Mouse (Mus musculus) forebrain, embryonic 10.5 days (tissue): ENCODE data around the gene Myo1d. TPM values are rescaled to one million over a fixed set of nuclear protein-coding genes. Genes with fewer than 3 reads are reported as not detected.
A peak's percentile ranks its signal among the peaks of the same experiment; 100 is the strongest.

Experiments used
- DNase-seq: peaks from one replicate; pipeline ENCODE4 v3.0.0-alpha.2; 2017; ENCODE audit warnings: low spot score; ENCODE audit errors: extremely low spot score
- H3K27ac ChIP-seq: fragments of 300-500 bp; sonication (generic); 2 replicates; pipeline ENCODE4 v1.5.1; 2016; ENCODE audit warnings: mild to moderate bottlenecking
- H3K27me3 ChIP-seq: fragments of 300-500 bp; sonication (generic); 2 replicates; pipeline ENCODE4 v1.6.1; 2016; ENCODE audit warnings: mild to moderate bottlenecking; ENCODE audit not compliant: poor library complexity, severe bottlenecking
- H3K36me3 ChIP-seq: fragments of 300-500 bp; sonication (generic); replicated peaks from 2 replicates; pipeline ENCODE4 v1.6.1; 2016; ENCODE audit warnings: mild to moderate bottlenecking, moderate library complexity
- H3K4me1 ChIP-seq: fragments of 300-500 bp; sonication (generic); 2 replicates; pipeline ENCODE4 v1.6.1; 2016
- H3K4me3 ChIP-seq: fragments of 300-500 bp; sonication (generic); 2 replicates; pipeline ENCODE4 v1.5.1; 2016; ENCODE audit warnings: mild to moderate bottlenecking, moderate library complexity
- H3K9me3 ChIP-seq: fragments of 300-500 bp; sonication (generic); 2 replicates; pipeline ENCODE4 v1.6.1; 2016; ENCODE audit warnings: mild to moderate bottlenecking, moderate library complexity
- WGBS: fragments of 180-500 bp; shearing (Covaris S2); methylation state at CpG from one replicate; pipeline ENCODE4 v1.1.7; 2016; 5-methylcytosine and 5-hydroxymethylcytosine counted together
- polyA plus RNA-seq: library from polyadenylated mRNA; unstranded; fragments of >200 nt; fragmentation: Nextera tagmentation; extraction: Ambion mirVana; gene quantifications from 2 replicates; pipeline ENCODE4 v1.2.1, GENCODE M21; 2016

The Myo1d gene
- polyA plus RNA-seq, 1 experiment from 2014 or later, result 2.0 TPM

DNA sequence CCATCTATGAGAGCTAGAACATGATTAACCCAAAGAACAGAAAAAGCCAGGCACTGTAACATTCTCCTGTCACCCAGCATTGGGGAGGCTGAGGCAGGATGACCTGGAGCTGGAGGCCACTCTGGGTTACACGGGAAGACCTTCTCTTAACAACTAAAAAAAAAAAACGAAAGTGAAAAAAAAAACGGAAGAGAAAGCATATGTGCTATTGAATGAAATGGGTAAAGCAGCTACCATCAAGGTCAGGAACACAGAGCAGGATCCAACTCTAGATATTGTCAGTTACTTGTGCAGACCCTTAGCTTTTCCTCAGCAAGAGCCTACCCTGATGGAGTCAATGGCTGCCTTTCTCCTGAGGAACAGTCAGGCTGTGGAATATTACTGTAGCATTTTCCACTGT lies 199.3 kb downstream of the Myo1d start:
- peaks cover 72% of the 10 kb centered on the region for H3K27me3 ChIP-seq
- WGBS, result 90% methylated on average over 3 of the region's 3 CpGs

DNA sequence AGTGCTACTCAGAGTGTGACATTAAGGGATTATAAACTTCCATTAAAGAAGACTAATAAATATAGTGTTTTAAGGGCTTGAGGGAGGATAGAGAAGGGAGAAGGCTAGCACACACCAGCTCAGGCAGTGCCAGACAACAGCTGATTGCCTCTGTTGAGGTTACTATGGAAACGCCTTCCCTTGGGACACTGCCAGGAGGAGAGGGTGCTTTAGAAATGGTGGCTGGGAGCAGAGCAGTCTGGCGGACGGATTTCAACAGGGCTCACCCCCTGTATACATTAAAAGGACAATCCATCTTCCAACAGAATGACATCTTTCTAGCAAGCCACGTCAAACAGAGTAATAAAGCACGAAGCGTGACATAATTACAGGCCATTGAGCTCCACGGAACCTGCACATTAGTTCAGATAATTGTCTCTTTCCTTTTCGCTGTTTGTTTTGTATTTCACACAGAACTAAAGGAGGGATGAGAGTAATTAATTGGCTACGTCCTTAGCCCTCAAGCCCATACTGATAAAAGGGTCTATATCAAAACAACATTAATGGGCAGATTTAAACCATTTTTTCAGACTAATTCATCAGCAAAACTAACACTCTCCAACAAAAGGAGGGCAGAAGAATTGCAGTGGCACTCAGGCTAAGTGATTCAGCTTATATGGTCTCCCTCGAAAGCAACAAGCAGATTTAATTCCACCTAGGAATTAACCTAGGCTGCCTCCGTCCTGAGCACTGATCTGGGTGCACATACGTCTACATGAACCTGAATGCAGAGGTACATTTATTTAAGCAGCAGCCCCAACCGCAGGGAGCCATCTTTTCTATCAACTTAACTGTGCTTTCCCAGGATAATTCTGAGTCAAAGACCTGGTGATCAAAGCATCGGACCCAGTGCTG lies 201.8 kb downstream of the Myo1d start:
- Histone ChIP-seq H3K27ac (peak overlapping the region; percentile 61; the same call in 1 of the 2 replicates), H3K9me3 (no peaks in the 10 kb centered on the region), H3K27me3 (peaks cover 67% of the 10 kb centered on the region), H3K36me3 (no peaks in the 10 kb centered on the region), H3K4me1 (peaks cover 25% of the 10 kb centered on the region), H3K4me3 (peak overlapping the region; percentile 36)
- 23% methylated on average over 14 of the region's 14 CpGs for WGBS
- DNase-seq, result peak; percentile 61

More for the DNA sequence above, 199.3 kb downstream of the Myo1d start:
- DNase-seq, result no peak
- Histone ChIP-seq H3K36me3 (no peaks in the 10 kb centered on the region), H3K4me1 (peaks cover 34% of the 10 kb centered on the region), H3K4me3 (no peak overlapping the region), H3K9me3 (no peaks in the 10 kb centered on the region), H3K27ac (no peak overlapping the region)

DNA sequence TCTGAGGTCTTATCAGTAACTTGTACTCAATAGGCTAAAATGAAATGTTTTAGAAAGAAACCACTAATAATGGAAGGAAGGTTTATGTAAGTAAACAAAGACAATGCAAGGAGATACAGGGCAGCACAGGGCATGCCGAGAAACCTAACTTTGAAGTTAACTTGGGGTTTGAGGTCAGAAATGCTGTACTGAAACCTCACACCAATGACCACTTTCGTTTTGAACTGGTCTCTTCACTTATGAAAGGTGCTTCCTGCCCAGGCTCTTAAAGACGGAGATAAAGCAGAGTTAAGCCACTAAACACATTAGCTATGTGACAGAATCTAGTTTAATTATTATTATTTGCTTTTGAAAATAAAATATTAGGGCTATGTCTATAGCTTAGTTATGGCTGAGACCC lies 204.0 kb downstream of the Myo1d start:
- Histone ChIP-seq H3K9me3 (no peaks in the 10 kb centered on the region), H3K4me3 (no peak overlapping the region), H3K4me1 (peaks cover 19% of the 10 kb centered on the region), H3K27ac (no peak overlapping the region), H3K27me3 (peaks cover 45% of the 10 kb centered on the region), H3K36me3 (no peaks in the 10 kb centered on the region)
- DNase-seq, result no peak
- 81% methylated on average over 3 of the region's 3 CpGs for WGBS

DNA sequence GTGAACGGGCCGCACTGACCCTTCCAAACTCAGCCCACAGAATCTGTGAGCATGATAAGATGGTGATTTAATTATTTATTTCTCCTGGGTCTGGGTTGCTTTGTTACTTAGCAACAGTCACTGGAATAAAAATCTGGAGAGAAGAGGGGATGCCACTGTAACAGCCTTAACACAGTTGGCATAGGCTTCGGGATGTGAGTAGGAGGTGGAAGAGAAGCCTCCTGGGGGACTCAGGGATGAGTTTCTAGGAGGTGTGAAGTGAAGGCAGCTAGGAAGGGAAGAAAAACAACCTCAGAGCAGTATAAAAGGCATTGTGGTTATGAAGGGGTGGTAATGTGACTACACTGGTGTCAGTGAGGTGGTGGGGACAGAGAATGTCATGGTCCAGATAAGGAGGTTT lies 213.5 kb downstream of the Myo1d start:
- no peaks in the 10 kb centered on the region for H3K27me3 ChIP-seq
- no peak overlapping the region for H3K27ac ChIP-seq
- H3K36me3 ChIP-seq, result no peaks in the 10 kb centered on the region
- no peaks in the 10 kb centered on the region for H3K9me3 ChIP-seq
- DNase-seq, result no peak
- H3K4me1 ChIP-seq, result no peaks in the 10 kb centered on the region
- no peak overlapping the region for H3K4me3 ChIP-seq
- 88% methylated on average over 3 of the region's 3 CpGs for WGBS

DNA sequence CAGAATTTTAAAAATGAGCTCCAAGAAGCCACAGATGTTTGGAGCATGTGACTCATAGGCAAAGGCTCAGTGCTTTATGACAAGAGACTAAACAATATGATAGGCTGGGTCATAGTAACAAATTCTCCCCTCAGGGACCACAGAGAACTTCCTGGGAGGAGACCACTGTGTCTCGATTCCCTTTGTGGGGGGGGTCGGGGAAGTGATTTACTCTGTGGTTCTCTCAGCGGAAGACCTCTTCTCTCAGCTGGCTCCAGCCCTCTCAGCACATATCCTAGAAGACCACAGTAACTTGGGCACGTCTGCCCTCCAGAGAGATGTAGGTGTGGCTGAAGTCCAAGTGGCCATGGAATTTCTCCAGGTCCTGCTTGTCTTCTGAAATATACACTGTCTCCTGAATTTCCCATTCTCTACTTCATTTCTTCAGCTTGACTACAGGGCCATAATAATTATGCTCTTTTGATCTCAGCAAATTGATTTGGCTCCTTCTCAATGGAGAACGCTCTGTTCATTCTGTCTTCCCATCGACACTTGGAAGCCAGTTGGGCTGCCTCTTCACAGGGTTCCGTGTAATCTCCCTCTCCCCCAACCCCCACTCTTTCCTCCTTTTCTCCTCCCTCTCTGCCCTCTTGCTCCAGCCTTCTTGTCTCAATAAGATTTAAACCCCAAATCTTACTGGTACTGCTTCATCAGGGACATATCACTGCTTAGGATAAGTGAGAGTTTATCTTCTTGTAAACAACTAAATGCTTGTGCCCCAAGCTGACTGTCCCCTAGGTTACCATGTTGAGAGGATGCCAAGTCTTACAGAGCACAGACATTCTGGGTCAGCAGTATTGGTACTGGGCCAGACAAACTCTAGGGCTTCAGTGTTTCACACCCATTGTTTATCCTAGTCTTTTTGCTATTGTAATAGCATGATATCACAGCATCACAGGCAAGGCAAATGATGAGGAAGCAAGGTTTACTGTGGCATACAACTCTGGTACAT lies 214.6 kb downstream of the Myo1d start:
- Histone ChIP-seq H3K4me1 (no peaks in the 10 kb centered on the region), H3K27ac (no peak overlapping the region), H3K9me3 (no peaks in the 10 kb centered on the region), H3K27me3 (no peaks in the 10 kb centered on the region), H3K36me3 (no peaks in the 10 kb centered on the region), H3K4me3 (no peak overlapping the region)
- 84% methylated on average over 7 of the region's 7 CpGs for WGBS
- no peak for DNase-seq

DNA sequence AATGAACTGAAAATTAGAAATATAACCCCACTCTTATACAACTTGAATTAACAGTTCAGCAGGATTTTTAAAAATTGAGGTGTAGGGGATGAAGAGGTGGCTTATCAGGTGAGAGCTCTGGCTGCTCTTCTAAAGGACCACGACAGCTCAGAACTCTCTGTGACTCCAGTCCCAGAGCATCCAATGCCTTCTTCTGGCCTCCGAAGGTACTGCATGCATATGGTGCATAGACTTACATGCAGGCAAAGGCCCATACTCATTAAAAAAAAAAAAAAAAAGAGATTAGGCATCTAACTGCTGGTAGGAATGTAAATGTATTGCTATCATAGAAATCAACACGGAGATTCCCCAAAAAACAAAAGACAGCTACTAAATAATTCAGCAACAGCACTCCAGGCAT lies 217.3 kb downstream of the Myo1d start:
- no peaks in the 10 kb centered on the region for H3K4me1 ChIP-seq
- no peak for DNase-seq
- H3K4me3 ChIP-seq, result no peak overlapping the region
- no peak overlapping the region for H3K27ac ChIP-seq
- no peaks in the 10 kb centered on the region for H3K9me3 ChIP-seq
- WGBS, result 39% methylated on average over 3 of the region's 3 CpGs
- H3K36me3 ChIP-seq, result no peaks in the 10 kb centered on the region
- no peaks in the 10 kb centered on the region for H3K27me3 ChIP-seq

DNA sequence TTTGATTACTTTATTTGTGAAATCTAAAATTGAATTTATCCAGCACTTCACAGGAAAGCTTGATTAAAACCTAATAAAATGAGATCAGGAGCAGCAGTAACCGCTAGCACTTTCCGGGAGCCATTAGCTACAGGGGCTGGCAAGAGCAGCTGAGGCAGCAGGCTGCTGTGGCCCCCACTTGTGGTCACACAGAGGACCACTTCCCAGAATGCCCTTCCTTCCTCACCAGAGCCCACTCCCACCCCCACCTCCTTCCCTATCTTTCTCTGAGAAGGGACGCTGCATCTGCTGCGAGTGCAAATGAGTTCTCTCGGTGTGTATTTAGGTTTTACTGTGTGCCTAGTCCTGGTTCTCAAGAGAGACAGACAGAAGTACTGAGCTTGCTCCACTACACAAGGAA lies 219.1 kb downstream of the Myo1d start:
- 87% methylated on average over 5 of the region's 5 CpGs for WGBS
- H3K4me1 ChIP-seq, result no peaks in the 10 kb centered on the region
- no peaks in the 10 kb centered on the region for H3K36me3 ChIP-seq
- no peak for DNase-seq
- H3K9me3 ChIP-seq, result no peaks in the 10 kb centered on the region
- H3K27ac ChIP-seq, result no peak overlapping the region
- no peaks in the 10 kb centered on the region for H3K27me3 ChIP-seq
- no peak overlapping the region for H3K4me3 ChIP-seq

DNA sequence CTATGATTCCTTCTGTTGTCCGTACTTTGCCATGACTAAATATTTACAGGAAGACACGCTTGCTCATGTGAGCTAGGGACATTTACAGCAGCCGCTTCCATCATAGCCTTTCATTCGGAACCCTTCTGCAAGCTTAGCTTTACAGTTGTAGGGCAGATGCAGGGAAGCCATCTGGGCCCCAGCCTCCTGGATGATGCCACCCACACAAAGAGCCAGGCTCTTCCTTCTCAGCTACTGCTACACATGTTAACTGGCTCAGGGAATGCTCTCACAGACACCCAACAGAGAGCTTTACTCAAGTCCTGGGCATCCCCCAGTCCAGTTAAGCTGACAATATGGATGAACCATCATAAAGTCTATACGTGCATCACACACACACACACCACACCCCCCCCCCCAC lies 224.4 kb downstream of the Myo1d start:
- no peak overlapping the region for H3K4me3 ChIP-seq
- WGBS, result 92% methylated on average over 5 of the region's 5 CpGs
- H3K36me3 ChIP-seq, result no peaks in the 10 kb centered on the region
- no peaks in the 10 kb centered on the region for H3K9me3 ChIP-seq
- H3K27me3 ChIP-seq, result 0 out of 2 replicates have a peak, but pooled peaks cover 1% of the 10 kb centered on the region
- H3K4me1 ChIP-seq, result peaks cover under 1% of the 10 kb centered on the region; the same call in 1 of the 2 replicates
- no peak for DNase-seq
- no peak overlapping the region for H3K27ac ChIP-seq

DNA sequence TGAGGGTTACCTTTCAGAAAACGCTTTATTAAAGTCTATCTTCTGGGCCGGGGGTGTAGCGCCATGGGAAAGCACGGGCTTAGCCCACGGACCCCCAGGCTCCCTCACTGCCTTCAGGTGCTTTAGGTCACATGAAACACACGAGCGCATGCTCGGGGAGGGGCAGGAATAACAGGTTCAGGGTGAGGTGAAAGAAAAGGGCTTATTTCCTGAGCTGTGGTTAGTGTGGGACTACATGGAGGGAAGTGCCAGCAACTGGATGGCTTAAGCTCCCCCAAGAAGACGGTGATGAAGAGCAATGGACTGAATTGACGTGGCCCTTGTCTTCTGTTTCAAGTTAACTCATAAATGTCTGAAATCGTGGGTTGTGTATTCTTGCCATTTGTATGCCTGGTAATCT lies 226.8 kb downstream of the Myo1d start:
- no peak overlapping the region for H3K27ac ChIP-seq
- 0 out of 2 replicates have a peak, but pooled peaks cover 4% of the 10 kb centered on the region for H3K27me3 ChIP-seq
- DNase-seq, result no peak
- WGBS, result 89% methylated on average over 11 of the region's 11 CpGs
- no peak overlapping the region for H3K4me3 ChIP-seq
- no peaks in the 10 kb centered on the region for H3K9me3 ChIP-seq
- peaks cover 4% of the 10 kb centered on the region; the same call in 1 of the 2 replicates for H3K4me1 ChIP-seq
- H3K36me3 ChIP-seq, result no peaks in the 10 kb centered on the region

DNA sequence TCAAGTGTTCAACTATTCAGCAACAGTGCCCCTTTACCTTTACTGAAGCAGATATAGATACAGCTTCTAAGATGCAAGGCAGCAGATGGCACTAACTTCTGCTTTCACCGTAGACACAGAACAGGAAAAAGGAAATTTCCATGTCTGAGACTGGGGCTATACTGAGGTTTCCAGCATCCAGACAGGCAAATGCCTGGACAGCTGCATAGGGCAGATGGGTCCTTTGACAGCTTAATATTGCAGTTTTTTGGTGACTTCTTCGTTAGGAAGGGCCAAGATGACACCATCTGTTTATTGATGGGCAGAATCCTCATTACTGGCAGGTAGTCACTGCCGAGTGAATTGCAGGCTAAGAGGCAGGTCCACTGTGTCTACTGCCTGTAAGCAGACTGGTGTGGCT lies 228.2 kb downstream of the Myo1d start:
- Histone ChIP-seq H3K4me1 (peaks cover 4% of the 10 kb centered on the region; the same call in 1 of the 2 replicates), H3K36me3 (no peaks in the 10 kb centered on the region), H3K9me3 (no peaks in the 10 kb centered on the region), H3K27me3 (0 out of 2 replicates have a peak, but pooled peaks cover 4% of the 10 kb centered on the region), H3K4me3 (no peak overlapping the region), H3K27ac (no peak overlapping the region)
- no peak for DNase-seq
- WGBS, result 78% methylated on average over 3 of the region's 3 CpGs

DNA sequence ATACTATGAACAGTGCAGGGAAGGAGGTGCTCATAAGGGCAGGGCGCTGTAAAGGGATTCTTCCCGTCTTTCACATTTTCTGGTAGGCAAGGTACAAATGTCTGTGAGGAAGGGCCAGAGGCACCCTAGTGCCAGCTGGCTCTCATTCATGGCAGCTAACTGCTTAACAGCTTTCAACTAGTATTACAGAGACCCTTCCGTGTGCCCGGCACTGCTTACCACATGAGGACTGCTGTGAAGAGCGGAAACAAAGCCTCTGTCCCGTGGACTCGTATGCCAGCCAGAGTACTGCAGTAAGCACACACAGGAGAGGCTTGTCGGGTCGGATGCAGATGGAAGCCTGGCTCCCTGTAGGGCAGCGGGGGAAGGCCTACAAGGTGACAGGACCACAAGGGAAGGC lies 229.6 kb downstream of the Myo1d start:
- H3K27ac ChIP-seq, result peak overlapping the region; percentile 40; the same call in 1 of the 2 replicates
- DNase-seq, result no peak
- no peaks in the 10 kb centered on the region for H3K36me3 ChIP-seq
- no peak overlapping the region for H3K4me3 ChIP-seq
- H3K9me3 ChIP-seq, result no peaks in the 10 kb centered on the region
- peaks cover 4% of the 10 kb centered on the region; the same call in 1 of the 2 replicates for H3K4me1 ChIP-seq
- H3K27me3 ChIP-seq, result 0 out of 2 replicates have a peak, but pooled peaks cover 4% of the 10 kb centered on the region
- 81% methylated on average over 10 of the region's 10 CpGs for WGBS

DNA sequence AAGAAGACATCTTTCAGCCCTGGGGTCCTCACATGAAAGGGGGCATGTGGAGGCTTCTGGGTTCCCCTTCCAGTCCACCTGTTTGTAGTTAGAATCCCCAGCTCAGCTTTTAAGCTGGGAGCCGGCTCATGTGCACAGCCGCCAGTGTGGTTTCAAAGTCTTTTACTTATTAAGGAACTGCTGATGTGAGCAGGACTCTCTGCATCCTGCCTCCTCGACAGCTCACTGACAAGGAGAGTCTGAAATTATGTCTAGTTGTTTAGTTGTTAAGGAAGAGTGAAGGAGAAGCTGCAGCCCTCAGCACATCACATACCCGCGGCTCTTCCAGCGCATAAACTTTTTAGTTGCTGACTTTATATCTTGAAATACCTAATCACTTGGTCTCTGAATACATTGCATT lies 230.0 kb downstream of the Myo1d start:
- Histone ChIP-seq H3K36me3 (no peaks in the 10 kb centered on the region), H3K9me3 (no peaks in the 10 kb centered on the region), H3K4me1 (peaks cover 4% of the 10 kb centered on the region; the same call in 1 of the 2 replicates), H3K4me3 (no peak overlapping the region), H3K27ac (no peak overlapping the region), H3K27me3 (0 out of 2 replicates have a peak, but pooled peaks cover 4% of the 10 kb centered on the region)
- DNase-seq, result no peak
- 84% methylated on average over 6 of the region's 6 CpGs for WGBS
